Mouse (Mus musculus) stomach, postnatal 0 days (tissue): Measurements from ENCODE around the gene Gins1. TPM values are rescaled to one million over a fixed set of nuclear protein-coding genes. Genes with fewer than 3 reads are reported as not detected.
A peak's percentile ranks its signal among the peaks of the same experiment; 100 is the strongest.

Experiments
- ATAC-seq: fragments of 200-750 bp; cut with Nextera tagmentation; 2 replicates; pipeline ENCODE4 v1.8.0; 2017; ENCODE audit not compliant: low FRiP score, low TSS enrichment
- DNase-seq: peaks from one replicate; pipeline ENCODE4 v3.0.0-alpha.2; 2016; ENCODE audit warnings: low spot score
- H3K27ac ChIP-seq: fragments of 300-500 bp; sonication (generic); replicated peaks from 2 replicates; pipeline ENCODE4 v1.5.1; 2014; ENCODE audit warnings: mild to moderate bottlenecking, control low read depth
- H3K27me3 ChIP-seq: fragments of 300-500 bp; sonication (generic); 2 replicates; pipeline ENCODE4 v1.6.1; 2014; ENCODE audit warnings: low read length; ENCODE audit not compliant: control insufficient read depth, insufficient read depth
- H3K36me3 ChIP-seq: fragments of 300-500 bp; sonication (generic); 2 replicates; pipeline ENCODE4 v1.6.1; 2014; ENCODE audit warnings: low read length, mixed read lengths; ENCODE audit not compliant: control insufficient read depth, insufficient read depth
- H3K4me1 ChIP-seq: fragments of 300-500 bp; sonication (generic); replicated peaks from 2 replicates; pipeline ENCODE4 v1.6.1; 2014; ENCODE audit warnings: antibody characterized with exemption; ENCODE audit not compliant: control insufficient read depth, insufficient read depth
- H3K4me2 ChIP-seq: fragments of 300-500 bp; sonication (generic); replicated peaks from 2 replicates; pipeline ENCODE4 v1.6.1; 2014; ENCODE audit warnings: low read depth, mild to moderate bottlenecking, control low read depth, moderate library complexity
- H3K4me3 ChIP-seq: fragments of 300-500 bp; sonication (generic); 2 replicates; pipeline ENCODE4 v1.5.1; 2014; ENCODE audit warnings: low read depth, low read length, control low read depth
- H3K9ac ChIP-seq: fragments of 300-500 bp; sonication (generic); 2 replicates; pipeline ENCODE4 v1.6.1; 2014; ENCODE audit warnings: mild to moderate bottlenecking, low read length, control low read depth, mixed read lengths
- H3K9me3 ChIP-seq: fragments of 300-500 bp; sonication (generic); 2 replicates; pipeline ENCODE4 v1.6.1; 2016; ENCODE audit warnings: low read length; ENCODE audit not compliant: control insufficient read depth
- CTCF ChIP-seq: IDR thresholded peaks from 2 replicates; pipeline ENCODE4 v1.5.1; 2016; ENCODE audit warnings: antibody characterized with exemption, low read depth, mild to moderate bottlenecking, moderate library complexity
- EP300 ChIP-seq: optimal IDR thresholded peaks from 2 replicates; pipeline ENCODE3; 2016; ENCODE audit warnings: antibody characterized with exemption
- WGBS: fragments of 180-500 bp; shearing (Covaris S2); extraction: QIAGEN DNeasy Blood & Tissue Kit; methylation state at CpG from one replicate; pipeline ENCODE4 v1.1.7; 2014; 5-methylcytosine and 5-hydroxymethylcytosine counted together
- polyA plus RNA-seq: library from polyadenylated mRNA; unstranded; fragments of >200 nt; fragmentation: Nextera tagmentation; extraction: Ambion mirVana; gene quantifications from 2 replicates; pipeline ENCODE4 v1.2.1, GENCODE M21; 2015

The Gins1 gene
- polyA plus RNA-seq, 1 experiment from 2014 or later, result 10.7 TPM

GRCm38 (mm10) chr2:150976871-150977270 lies 71.7 kb downstream of the Gins1 start:
- no peak overlapping the region for H3K4me2 ChIP-seq
- no peak overlapping the region for H3K4me3 ChIP-seq
- no peaks in the 10 kb centered on the region for H3K9me3 ChIP-seq
- 87% methylated on average over 5 of the region's 5 CpGs for WGBS
- DNase-seq (no peak), ATAC-seq (no peak)
- H3K27me3 ChIP-seq, result no peaks in the 10 kb centered on the region
- H3K9ac ChIP-seq, result no peak overlapping the region
- no peaks in the 10 kb centered on the region for H3K4me1 ChIP-seq
- no peak overlapping the region for H3K27ac ChIP-seq
- no peaks in the 10 kb centered on the region for H3K36me3 ChIP-seq
- TF ChIP-seq CTCF (no peak), EP300 (no peak)

GRCm38 (mm10) chr2:150977676-150978075 lies 72.5 kb downstream of the Gins1 start:
- Histone ChIP-seq H3K9ac (no peak overlapping the region), H3K27ac (no peak overlapping the region), H3K9me3 (no peaks in the 10 kb centered on the region), H3K4me1 (no peaks in the 10 kb centered on the region), H3K4me2 (no peak overlapping the region), H3K36me3 (no peaks in the 10 kb centered on the region), H3K27me3 (no peaks in the 10 kb centered on the region), H3K4me3 (no peak overlapping the region)
- no peak for DNase-seq
- 89% methylated on average over 6 of the region's 6 CpGs for WGBS
- no peak for ATAC-seq
- TF ChIP-seq CTCF, result no peak
- TF ChIP-seq EP300, result no peak

GRCm38 (mm10) chr2:150978791-150979190 lies 73.6 kb downstream of the Gins1 start:
- Histone ChIP-seq H3K4me3 (no peak overlapping the region), H3K4me1 (no peaks in the 10 kb centered on the region), H3K4me2 (no peak overlapping the region), H3K36me3 (no peaks in the 10 kb centered on the region), H3K27ac (no peak overlapping the region), H3K9ac (no peak overlapping the region), H3K9me3 (no peaks in the 10 kb centered on the region), H3K27me3 (no peaks in the 10 kb centered on the region)
- 88% methylated on average over 3 of the region's 3 CpGs for WGBS
- ATAC-seq (no peak), DNase-seq (peak; percentile 10)
- TF ChIP-seq CTCF, result no peak
- no peak for TF ChIP-seq EP300

GRCm38 (mm10) chr2:150979861-150980620 lies 74.8 kb downstream of the Gins1 start:
- peak; percentile 10 for DNase-seq
- Histone ChIP-seq H3K4me3 (no peak overlapping the region), H3K9ac (no peak overlapping the region), H3K9me3 (no peaks in the 10 kb centered on the region), H3K4me2 (no peak overlapping the region), H3K27ac (no peak overlapping the region), H3K4me1 (no peaks in the 10 kb centered on the region), H3K27me3 (no peaks in the 10 kb centered on the region), H3K36me3 (no peaks in the 10 kb centered on the region)
- no peak for ATAC-seq
- no peak for TF ChIP-seq CTCF
- TF ChIP-seq EP300, result no peak
- WGBS, result 84% methylated on average over 14 of the region's 14 CpGs

Other genes starting within 250 kb of the Gins1 start
- gene Acss1, start 236.9 kb upstream of the Gins1 start, polyA plus RNA-seq, result 28.2 and 35.7 TPM in 2 replicates
- gene Vsx1, start 216.0 kb upstream of the Gins1 start, polyA plus RNA-seq, result not detected in 2 replicates
- 23.5 and 24.2 TPM in 2 replicates for gene Entpd6, start 156.4 kb upstream of the Gins1 start, polyA plus RNA-seq
- gene Pygb, start 118.7 kb upstream of the Gins1 start, polyA plus RNA-seq, result 109 and 115 TPM in 2 replicates
- gene Abhd12, start 659 bp upstream of the Gins1 start, polyA plus RNA-seq, result 73.2 and 76.2 TPM in 2 replicates
- 1.9 and 2.3 TPM in 2 replicates for gene Ninl, start 134.0 kb downstream of the Gins1 start, polyA plus RNA-seq
- 34.1 and 35.5 TPM in 2 replicates for gene Nanp, start 134.0 kb downstream of the Gins1 start, polyA plus RNA-seq
- not detected in 2 replicates for gene Gm14151, start 186.9 kb downstream of the Gins1 start, polyA plus RNA-seq
- not detected in 2 replicates for gene Gm14147, start 192.8 kb downstream of the Gins1 start, polyA plus RNA-seq